Mouse (Mus musculus) erythroid progenitor cell, adult 5-6 weeks (primary cell): ENCODE data around the gene Cwf19l2. TPM values are rescaled to one million over a fixed set of nuclear protein-coding genes. Genes with fewer than 3 reads are reported as not detected.
"Not testable (repeated sequence)": the region's sequence is repeated elsewhere in the genome, so short reads cannot be mapped to it uniquely, and the experiment has no call there.

Source experiments
- ATAC-seq: replicated peaks from 2 replicates; pipeline ENCODE4 v1.8.0; 2016; ENCODE audit warnings: moderate number of reproducible peaks, mild to moderate bottlenecking, moderate TSS enrichment, inconsistent platforms; ENCODE audit not compliant: poor library complexity, low FRiP score, severe bottlenecking
- total RNA-seq, 2 experiments: library from RNA; stranded (forward) in 1 of 2; stranded (reverse) in 1 of 2; fragments of 150-400 nt in 1 of 2; fragments of 186-747, 209-891 nt in 1 of 2; gene quantifications; 2 replicates each; pipeline versions ENCODE4 v1.2.3 to v1.2.4; 2015 to 2017; ENCODE audit warnings: low replicate concordance in 2 of 2

Gene Cwf19l2
- total RNA-seq (2015; ENCODE audit: low replicate concordance) (11.3 and 16.9 TPM in 2 replicates), total RNA-seq (2017; ENCODE audit: low replicate concordance) (12.7 and 28.8 TPM in 2 replicates)

GRCm38 (mm10) chr9:3403251-3404208 is at the start of gene Cwf19l2:
Gene Cwf19l2 (plus strand): TSS chr9:3403592.
- ATAC-seq, result peak; percentile 90

- ATAC-seq, result not testable (repeated sequence)
Observed at GRCm38 (mm10) chr9:3376323-3376722, 27.1 kb upstream of the Cwf19l2 start.

GRCm38 (mm10) chr9:3404372-3404771 is 980 bp downstream of the Cwf19l2 start:
- 0 out of 2 replicates have a peak, but pooled peaks have one; percentile 23 for ATAC-seq

GRCm38 (mm10) chr9:3439555-3440300 is 36.3 kb downstream of the Cwf19l2 start:
- ATAC-seq, result not testable (repeated sequence)

GRCm38 (mm10) chr9:3471897-3472296 is 68.5 kb downstream of the Cwf19l2 start:
- ATAC-seq, result no peak

GRCm38 (mm10) chr9:3518645-3519044 is 115.3 kb downstream of the Cwf19l2 start:
- ATAC-seq, result no peak

GRCm38 (mm10) chr9:3519178-3519577 is 115.8 kb downstream of the Cwf19l2 start:
- ATAC-seq, result no peak

GRCm38 (mm10) chr9:3521031-3521430 is 117.6 kb downstream of the Cwf19l2 start:
- no peak for ATAC-seq

Other genes starting within 250 kb of the Cwf19l2 start
- gene Alkbh8, start 68.5 kb upstream of the Cwf19l2 start, total RNA-seq (2015; ENCODE audit: low replicate concordance), result 19.5 and 19.7 TPM in 2 replicates
- 28.4 and 29.0 TPM in 2 replicates for gene Alkbh8, start 68.5 kb upstream of the Cwf19l2 start, total RNA-seq (2017; ENCODE audit: low replicate concordance)
- not detected in 2 replicates for gene Gucy1a2, start 129.2 kb downstream of the Cwf19l2 start, total RNA-seq (2015; ENCODE audit: low replicate concordance)
- gene Gucy1a2, start 129.2 kb downstream of the Cwf19l2 start, total RNA-seq (2017; ENCODE audit: low replicate concordance), result not detected in 2 replicates